Mouse (Mus musculus) adrenal gland, postnatal 36 days (tissue): ENCODE measurements around the gene Cisd3. TPM values are rescaled to one million over a fixed set of nuclear protein-coding genes. Genes with fewer than 3 reads are reported as not detected.
"Not testable (repeated sequence)": the region's sequence is repeated elsewhere in the genome, so short reads cannot be mapped to it uniquely, and the experiment has no call there.

Experiments
- DNase-seq, 2 experiments: peaks; one replicate each; pipeline ENCODE4 v3.0.0; 2021; ENCODE audit warnings: mixed read lengths in 1 of 2
- total RNA-seq, 2 experiments: library from RNA; stranded (reverse); gene quantifications; 2 replicates each; pipeline ENCODE4 v1.2.3; 2021

Gene Cisd3
- total RNA-seq, 2 experiments from 2014 or later = 187 to 222 TPM

DNA sequence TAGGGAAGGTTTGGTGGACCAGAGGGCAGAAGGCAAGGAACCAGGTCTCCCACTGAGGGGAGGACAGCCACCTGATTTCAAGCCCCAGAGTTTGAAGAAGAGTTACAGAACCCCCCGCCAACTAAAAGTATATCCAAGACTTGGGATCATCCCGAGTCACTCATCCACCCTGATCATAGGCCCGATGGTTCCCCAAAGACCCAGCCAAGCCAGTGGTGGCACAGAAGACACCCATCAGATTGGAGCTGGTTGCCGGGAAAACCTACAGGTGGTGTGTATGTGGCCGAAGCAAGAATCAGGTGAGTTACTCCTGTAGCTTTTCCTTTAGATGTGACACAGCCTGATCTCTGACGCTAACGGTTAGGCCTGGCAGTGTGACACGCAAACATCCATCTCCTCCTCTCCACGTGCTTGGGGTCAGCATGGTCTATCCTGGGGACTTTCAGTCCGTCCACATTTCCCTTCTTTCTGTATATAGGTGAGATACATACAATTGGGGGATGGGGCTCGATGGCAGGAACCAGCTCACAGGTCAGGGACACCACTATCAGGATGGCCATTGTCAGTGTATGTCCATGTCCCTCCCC is 789 bp downstream of the Cisd3 start:
- DNase-seq = no peak

DNA sequence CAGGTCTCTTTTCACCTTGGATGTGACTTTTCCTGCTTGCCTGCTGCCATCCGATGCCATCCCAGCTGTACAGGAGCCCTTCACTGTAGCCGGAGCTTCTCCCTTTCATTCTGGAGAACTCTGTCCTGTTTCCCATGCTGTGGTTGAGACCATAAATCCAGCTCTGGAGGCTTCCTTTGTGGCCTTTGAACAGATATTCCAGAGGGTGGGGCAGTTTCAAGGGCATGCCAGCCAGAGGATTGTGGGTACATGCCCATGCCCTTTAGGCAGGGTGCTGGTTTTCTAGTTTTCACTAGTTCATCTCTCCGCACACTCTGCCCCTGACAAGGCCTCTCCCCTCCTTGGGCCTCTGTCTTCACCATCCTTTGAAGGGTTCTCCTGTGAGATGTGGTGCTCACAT is 1.4 kb downstream of the Cisd3 start:
- DNase-seq = peak; percentile 36 to 55

DNA sequence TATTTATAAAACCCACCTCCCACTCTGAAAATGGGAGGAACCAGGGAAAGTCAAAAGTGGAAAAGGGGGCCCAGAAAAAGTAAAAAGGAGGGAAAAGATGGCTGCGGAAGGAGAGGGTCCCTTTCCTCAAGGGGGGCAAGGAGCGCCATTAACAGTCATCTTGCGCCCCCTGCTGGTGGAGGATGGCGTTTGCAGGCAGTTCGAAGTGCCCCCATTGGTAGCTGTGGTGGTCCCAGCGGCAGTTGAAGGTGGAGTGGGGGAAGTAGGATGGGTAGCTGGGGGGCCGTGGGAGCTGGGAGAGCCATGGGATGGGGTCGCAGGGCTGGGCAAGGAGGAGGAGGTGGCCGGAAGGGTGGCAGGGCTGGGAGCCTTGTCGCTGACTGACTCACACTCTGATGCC is 4.2 kb downstream of the Cisd3 start:
- peak; percentile 64 to 74 for DNase-seq

DNA sequence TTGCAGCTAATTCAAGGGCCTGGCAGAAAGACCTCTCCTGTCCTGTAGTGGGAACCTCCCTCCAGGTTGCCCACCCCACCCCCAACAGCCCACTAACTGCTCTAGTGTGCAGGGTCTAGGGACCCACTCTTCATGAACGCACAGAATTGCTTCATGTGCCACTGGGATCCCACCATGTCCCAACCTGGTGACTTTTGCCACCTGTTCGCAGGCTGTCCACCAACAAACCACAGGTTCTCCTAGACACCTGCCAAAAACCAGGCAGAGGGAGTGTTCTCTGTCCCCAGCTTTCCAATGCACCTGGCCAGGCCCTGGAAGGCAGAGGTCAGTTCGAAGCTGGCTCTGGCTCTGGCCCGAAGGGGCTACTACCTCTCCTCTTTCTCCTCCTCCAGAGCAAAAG is 8.8 kb downstream of the Cisd3 start:
- no peak for DNase-seq

DNA sequence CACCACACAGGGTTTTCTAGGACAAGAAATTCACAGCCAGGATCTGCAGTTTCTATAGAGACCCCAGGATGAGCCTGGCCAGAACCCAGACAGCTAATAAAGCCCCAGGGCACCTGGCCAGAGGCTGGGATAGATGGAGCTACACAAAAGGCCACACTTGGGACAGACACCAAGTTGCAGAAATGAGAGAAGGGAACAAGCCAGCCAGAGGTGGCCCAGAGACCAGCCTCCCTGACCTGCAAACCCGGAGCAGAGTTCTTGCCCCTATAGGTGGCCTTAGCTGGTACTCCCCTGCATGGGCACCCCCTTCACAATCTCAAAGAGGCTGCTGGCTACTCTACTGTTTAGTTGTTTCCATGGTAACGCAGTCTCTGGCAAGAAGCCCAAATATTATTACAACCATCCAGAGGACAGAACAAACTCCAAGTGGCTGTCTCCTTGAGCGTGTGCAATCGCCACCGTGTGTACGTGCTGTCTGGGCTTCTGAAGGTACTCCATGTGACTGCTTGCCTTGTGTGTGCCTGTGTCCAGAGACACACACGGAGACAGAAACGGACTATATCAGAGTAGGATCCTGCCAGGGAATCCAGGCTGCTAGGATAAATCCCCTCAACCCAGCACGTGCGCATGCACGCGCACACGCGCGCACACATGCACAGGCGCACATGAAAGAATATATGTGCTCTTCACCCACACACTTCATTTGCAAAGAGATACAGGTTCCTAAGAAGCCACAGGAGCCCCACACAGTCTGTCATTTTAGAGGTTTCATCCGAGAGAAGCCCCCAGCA is 9.5 kb downstream of the Cisd3 start:
- DNase-seq = peak in 1 of 2 experiments; percentile 60

DNA sequence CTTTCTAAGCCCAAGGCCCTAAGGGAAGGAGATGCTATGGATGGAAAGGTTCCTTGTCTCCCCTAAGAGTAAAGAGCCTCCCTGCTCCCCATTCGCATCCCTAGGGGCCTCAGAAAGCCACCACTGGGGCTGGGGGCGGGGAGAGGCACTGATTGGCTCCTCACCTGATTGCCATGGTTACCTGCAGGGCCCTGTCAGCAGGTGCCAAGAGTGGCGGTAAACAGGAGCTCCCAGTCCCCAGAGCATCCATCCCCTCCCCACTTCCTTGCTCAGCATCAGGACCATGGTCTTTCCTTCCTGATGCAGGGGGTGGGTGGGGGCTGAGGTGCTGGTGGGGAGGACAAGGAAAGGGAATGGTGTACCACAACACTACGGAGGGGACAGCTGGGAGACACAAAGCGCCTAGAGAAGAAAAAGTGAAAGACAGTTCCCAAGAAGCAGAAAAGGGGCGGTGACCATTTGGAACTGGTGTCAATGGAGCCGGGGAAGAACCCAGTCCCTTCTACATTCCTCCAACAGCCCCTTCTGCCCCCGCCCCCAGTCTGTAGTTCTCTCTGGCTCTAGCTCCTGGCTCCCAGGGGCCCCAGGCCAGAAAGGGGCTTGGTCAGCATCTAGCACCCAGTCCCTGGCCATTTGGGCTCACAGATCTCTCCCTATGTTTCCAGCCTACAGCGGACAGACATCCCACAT is 10.2 kb downstream of the Cisd3 start:
- no peak for DNase-seq

DNA sequence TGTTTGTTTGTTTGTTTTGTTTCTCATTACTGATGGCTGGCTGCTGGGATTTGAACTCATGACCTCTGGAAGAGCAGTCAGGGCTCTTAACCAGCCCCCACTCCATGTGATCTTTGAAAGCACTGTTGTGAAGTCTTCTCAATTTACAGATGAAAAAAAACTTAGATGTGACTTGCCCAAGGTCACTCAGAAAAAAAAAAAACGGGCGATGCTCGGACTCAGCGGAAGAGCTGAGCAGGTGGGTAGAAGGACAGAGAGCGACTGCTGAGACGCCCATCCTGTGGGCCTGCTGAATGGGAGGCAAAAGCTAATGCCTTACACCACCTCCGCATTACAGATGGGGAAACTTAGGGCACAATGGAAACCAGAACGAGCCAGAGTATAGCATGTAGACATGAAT is 11.0 kb downstream of the Cisd3 start:
- no peak for DNase-seq

DNA sequence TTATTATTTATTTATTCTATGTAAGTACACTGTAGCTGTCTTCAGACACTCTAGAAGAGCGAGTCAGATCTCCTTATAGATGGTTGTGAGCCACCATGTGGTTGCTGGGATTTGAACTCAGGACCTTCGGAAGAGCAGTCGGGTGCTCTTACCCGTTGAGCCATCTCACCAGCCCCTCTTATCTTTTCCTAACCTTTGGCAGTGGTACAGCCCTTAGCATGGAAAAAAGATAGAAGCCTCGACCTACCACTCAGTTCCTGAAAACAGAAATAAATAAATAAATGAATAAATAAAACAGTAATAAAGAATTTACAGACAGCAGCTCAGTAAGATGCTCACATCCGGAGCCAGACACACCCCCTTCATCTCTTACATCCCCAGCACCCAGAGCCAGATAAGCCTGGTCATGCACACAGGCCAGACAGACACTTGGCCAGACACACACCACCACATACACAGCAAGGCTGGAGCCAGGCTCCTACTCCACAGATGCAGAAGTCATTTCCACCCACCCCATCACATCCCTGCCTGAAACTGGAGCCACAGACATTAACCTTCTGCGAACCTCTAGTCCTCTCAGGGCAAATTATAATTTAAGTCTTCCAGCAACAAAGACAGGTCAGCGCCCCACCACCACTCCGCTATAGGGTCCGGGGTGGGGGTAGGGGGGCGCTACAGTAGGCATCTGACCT is 11.7 kb downstream of the Cisd3 start:
- DNase-seq = no peak

DNA sequence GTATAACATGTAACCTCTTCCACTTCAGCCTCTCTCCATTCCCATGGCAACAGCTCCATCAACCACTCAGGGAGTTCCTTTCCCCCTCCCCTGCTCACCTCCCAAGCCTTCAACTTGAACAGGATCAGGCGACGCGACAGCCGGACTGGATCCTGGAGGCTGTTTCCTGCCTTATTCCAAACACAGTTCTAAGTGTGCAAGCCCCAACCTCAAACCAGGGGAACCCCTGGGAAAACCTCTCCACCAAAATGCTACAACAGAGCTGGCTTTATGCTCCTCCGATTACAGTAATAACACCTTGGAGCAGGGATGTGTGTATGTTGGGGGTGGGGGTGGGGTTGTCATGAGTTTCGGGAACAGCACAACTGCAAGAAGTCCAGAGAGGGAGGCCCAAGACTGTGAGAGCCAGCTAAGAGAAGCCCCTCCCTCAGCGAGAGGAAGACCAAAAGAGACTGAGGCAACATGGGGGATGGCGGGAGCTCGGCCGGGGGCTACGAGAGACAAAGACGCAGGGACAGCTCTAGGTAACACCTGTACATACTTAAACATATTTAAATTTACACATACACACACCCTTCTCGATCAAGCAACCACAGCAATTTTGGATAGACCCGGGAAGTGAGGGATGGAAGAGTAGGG is 12.4 kb downstream of the Cisd3 start:
- no peak for DNase-seq

DNA sequence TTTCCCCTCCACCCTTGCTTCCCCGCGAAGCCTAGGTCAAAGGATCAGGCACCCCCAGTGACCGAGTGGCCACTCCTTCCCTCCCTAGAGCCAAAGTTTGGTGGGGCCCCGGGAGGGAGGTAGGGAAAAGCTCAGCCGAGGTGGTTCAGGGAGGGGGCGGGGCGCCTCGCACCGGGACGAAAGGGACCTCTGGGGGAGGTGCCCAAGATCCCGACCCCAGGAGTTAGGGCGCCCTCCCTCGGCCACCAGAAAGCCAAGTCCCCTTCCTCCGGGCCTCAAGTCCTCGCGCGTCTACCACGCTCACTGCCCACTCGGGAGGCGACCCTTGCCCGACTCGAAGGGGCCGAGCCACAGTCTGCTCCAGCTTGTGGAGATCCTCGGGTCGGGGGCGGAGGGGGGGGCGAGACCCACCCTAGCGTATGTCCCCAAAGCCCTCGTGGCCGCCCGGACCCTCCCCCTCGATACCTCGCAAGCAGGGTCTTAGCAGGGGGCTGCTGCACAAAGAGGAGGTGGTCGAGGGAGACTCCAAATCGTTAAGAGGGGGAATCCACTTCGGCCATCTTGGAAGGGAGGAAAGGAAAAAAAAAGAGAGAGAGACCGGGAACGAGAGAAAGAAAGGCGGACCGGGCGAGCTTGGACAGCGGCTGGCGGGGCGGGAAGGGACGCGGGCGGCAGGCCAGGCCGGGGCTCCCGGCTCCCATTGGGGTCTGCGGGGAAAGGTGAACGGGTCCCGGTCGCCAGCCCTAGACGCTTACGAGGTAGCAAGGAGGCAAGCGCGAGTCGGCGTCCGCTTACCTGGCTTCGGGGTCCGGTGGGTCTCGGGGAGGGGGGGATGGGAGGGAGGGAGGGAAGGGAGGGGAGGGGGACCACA is 13.3 kb downstream of the Cisd3 start:
- peak; percentile 83 to 93 for DNase-seq

DNA sequence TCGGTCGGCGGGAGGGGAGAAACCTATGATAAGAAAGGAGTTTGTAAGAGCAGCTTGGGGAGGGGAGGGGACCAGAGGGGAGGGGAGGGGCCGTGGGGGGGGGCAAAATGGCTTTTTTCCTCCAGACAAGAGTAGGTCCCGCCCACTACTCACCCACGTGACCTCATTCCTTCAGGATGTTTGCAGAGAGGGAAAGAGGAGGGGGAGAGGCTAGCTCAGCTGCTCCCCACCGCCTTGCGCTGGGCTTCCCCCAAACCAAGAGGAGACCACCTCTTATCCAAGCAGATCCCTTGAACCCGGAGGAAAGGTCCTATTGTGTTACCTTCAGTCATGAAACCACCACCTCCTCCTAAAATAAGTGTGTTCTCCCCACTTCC is 14.0 kb downstream of the Cisd3 start:
- peak; percentile 88 to 91 for DNase-seq

DNA sequence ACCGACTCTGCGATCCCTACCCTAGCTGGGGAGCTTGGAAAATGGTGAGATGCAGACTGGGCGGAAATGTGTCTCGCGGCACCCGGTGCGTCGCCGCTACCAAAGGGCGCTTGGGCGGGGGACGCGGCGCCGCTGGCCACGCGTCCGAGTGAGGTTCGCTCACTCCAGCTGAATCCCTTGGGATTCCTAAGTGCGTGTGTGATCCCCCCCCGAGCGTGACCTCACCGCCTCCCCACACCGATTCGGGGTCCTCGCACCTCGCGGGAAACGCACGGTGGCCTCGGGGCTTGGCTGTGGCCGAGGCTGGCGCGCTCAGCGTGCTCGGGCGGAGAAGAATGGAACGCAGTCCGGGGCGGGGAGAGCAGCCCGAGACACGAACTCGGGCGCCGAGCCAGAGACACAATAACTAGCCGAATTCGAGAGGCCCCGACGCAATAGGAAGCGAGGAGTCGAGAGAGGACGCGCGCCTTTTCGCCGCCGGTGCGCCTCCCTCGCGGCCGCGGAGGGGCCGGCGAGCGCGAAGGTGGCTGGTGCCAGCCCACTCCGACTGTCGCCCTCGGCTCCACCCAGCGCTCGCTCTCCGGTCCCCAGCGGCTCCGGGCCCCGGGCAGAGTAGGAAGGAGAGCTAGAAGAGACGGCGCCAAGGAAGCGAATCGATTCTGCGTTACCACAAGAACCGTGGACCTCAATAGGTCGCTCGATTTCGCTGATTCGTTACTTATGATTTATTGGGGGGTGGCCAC is 14.5 kb downstream of the Cisd3 start, which contains the start of gene Pcgf2:
Pcgf2 (minus strand) TSS at position 495 of the 743 bp plus-strand sequence.
- peak; percentile 85 to 86 for DNase-seq

DNA sequence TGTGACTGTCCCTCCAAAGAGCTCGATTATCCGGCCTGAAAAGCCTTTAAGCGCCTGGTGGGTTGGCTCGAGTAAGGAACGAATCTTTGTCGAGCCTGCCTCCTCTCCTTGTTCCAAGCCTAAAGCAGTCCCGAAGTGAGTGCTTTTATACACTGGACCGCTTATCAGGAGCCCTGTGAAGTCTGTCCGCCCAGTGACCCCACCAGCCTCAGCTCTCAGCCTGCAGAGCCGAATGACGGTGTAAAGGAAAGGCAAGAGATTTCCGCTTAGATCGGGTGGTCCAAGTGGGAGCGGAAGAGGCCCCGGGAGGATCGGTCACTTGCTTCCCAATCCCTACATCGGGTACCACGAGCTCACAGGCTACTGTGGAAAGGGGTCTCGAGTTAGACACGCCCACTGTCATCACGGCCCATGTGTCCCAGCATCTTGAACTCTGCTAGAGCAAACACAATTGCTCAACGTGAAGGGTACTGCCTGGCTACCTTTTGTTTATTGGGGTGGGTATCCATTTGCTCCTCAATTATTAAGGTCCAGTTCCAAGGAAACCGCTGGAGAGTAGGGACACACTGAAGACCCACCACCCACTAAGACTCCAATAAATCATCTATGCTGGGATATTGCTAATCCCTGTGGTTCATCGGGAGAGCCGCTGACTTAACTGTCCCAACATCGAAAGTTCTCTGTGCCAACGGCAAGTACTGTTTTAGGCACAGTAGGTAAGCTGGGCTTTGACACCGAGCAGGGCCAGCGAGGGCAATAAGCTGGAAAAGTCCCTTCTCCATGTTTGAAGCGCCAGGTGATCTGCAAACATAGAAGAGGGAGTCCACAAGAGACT is 15.3 kb downstream of the Cisd3 start:
- DNase-seq = peak in 1 of 2 experiments; percentile 39

DNA sequence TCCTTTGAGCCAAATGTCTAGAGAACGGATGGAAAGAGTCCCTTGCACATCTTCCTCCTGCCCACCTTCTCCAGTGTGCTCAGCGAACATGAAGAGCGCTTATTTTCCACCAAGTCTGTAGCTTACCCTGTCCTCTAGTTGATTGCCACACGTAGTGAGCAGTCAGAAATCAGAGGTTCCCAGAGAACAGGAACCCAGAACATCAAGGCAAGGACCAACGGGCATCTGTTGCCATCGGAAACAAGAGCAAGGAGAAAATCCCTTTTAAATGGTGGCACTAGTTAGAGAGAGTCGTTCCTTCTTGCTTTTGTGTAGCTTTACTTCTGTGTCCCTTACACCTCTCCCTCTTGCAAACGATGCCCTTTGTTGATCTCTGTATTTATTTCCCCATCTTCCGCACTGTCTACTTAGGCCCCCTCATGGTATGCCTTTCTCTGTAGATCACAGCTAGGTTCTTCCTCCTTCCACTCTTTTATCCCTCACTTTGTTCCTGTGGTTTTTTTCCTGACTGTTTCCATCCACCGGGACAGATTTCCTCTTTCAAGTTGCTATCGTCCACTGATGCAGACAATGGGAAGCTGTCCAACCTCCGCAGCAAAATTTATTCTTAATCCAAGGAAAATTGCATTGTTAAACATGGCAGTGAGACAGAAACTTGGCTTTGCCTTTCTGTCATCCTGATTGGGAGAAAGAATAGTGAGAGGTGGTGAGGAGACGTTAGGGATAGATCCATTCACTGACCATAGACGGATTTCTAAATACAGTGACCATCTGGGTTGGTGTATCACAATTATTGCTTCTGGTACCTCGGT is 16.2 kb downstream of the Cisd3 start:
- no peak for DNase-seq

DNA sequence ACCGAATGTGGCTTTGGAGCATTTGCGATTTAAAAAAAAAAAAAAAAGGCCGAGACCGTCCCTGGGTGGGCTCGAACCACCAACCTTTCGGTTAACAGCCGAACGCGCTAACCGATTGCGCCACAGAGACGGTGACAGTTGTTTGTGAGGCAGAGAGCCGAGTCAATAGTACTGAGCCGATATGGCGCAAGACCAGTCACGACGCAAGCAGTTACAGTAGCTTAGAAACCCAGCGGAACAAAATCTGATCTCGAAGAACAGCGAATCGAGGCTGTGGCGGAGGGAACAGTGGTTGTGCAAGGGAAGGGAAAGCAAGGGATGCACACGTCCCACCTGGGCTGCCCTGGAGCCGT is 16.7 kb downstream of the Cisd3 start:
- peak; percentile 87 to 90 for DNase-seq

DNA sequence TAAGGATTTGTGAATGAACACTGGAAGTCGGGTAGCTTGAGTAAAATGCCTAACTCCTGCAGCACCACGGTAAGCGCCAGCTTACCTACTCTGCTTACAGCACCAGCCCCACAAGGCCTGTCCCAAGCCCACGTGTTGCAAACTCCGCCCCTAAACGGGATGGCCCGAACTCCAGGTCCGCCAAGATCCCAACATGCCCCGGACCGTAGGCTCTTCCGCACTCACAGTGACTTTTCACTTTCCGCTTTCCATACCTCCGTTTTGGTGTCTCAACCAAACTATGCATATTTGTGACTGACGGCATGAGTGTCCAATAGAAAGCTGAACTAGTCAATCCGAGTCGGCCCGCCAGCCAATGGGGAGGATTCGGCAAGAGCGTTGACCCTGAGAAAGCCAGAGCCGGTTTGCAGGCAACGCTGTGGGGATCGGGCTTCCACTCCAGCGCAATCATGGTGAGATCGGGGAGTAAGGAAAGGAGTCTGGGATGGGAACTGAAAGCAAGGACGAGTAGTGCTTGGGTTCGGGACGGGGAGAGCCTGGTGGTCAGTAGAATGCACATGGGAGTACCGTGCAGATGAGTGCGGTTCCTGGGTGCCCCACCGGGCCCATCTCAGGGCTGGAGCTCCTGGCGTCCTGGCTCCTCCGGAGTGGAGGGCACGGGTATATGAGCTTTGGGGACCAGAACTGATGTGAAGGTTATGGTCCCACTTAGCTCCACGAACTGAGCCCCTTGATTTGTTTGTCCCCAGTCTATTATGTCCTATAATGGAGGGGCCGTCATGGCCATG is 17.6 kb downstream of the Cisd3 start, which contains the start of gene Psmb3:
Psmb3 (plus strand) TSS at position 361 of the 788 bp plus-strand sequence.
- DNase-seq = peak; percentile 96 to 98

DNA sequence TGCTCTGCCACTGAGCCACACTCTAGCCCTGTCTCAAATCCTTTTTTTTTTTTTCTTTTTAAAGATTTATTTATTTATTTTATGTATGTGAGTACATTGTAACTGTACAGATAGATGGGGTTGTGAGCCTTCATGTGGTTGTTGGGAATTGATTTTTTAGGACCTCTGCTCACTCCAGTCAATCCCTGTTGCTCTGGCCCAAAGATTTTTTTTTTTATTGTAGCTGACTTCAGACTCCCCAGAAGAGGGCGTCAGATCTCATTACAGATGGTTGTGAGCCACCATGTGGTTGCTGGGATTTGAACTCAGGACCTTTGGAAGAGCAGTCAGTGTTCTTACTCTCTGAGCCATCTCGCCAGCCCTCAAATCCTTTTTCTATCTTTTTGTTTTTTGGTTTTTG is 24.4 kb downstream of the Cisd3 start:
- not testable (repeated sequence) for DNase-seq
